Mouse (Mus musculus) brown adipose tissue, adult 24 weeks (tissue): ENCODE results near the gene Afg1l. TPM values are rescaled to one million over a fixed set of nuclear protein-coding genes. Genes with fewer than 3 reads are reported as not detected.
A peak's percentile ranks its signal among the peaks of the same experiment; 100 is the strongest.

Source experiments
- H3K27ac ChIP-seq: fragments of 200-500 bp; replicated peaks from 2 replicates; pipeline ENCODE4 v1.5.1; 2012; ENCODE audit warnings: low read depth, mild to moderate bottlenecking, low read length
- H3K4me1 ChIP-seq: fragments of 200-500 bp; 2 replicates; pipeline ENCODE4 v1.6.1; 2012; ENCODE audit warnings: low read length, mixed read lengths; ENCODE audit not compliant: control insufficient read depth, insufficient read depth, insufficient read length
- H3K4me3 ChIP-seq: fragments of 200-500 bp; 2 replicates; pipeline ENCODE4 v1.5.1; 2012; ENCODE audit warnings: low read depth, mild to moderate bottlenecking, low read length, moderate library complexity; ENCODE audit not compliant: insufficient read depth
- polyA plus RNA-seq: library from polyadenylated mRNA; stranded (reverse); fragments of >200 nt; gene quantifications from 2 replicates; pipeline ENCODE4 v1.2.4, GENCODE M21; 2012; ENCODE audit not compliant: missing spikeins, insufficient read depth, insufficient read length

The Afg1l gene
- 90.6 and 104 TPM in 2 replicates for polyA plus RNA-seq

DNA sequence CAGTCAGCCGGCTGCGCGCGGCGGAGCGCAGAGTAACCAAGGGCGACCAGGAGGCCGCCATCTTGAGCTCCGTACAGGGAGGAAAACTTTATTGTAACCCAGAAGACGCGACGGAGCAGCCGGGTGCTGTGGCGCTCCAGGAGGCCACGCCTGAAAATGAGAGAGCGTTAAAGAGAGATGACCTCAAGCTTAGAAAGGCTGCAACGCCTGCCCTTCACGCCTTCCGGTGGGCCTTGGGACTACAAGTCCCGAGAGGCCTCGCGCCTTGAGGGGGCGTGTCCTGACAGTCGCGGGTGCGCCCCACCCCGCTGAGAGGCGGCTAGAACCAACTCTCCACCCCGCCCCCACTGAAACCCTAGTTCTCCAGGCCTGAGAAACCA, at the start of gene Afg1l:
Gene Afg1l (minus strand): TSS at position 225 of the 380 bp plus-strand sequence.
- peak within 1 kb of the TSS; percentile 95 for H3K27ac ChIP-seq

DNA sequence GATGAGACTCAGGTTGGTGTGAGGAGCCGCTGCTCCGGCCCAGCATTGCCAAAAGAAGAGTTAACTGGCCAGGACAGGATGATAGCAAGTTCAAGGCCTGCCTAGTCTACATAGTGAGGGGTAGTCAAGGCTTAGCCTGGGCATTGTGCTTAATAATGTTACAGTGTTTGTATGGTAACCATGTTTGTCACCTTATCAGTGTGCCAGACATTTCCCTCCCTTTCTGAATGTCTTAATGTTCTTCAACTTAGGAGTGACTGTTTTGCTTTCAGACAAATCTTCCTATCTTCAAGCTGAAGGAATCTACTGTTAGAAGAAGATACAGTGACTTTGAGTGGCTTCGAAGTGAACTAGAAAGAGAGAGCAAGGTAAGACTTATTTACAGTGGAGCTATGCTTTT, 47.3 kb upstream of the Afg1l start:
- Histone ChIP-seq H3K27ac (no peak overlapping the region), H3K4me1 (peaks cover 5% of the 10 kb centered on the region), H3K4me3 (no peak overlapping the region)

More for the DNA sequence above, at the start of gene Afg1l:
- peaks cover 12% of the 10 kb centered on the region for H3K4me1 ChIP-seq
- peak within 1 kb of the TSS; percentile 93 for H3K4me3 ChIP-seq

DNA sequence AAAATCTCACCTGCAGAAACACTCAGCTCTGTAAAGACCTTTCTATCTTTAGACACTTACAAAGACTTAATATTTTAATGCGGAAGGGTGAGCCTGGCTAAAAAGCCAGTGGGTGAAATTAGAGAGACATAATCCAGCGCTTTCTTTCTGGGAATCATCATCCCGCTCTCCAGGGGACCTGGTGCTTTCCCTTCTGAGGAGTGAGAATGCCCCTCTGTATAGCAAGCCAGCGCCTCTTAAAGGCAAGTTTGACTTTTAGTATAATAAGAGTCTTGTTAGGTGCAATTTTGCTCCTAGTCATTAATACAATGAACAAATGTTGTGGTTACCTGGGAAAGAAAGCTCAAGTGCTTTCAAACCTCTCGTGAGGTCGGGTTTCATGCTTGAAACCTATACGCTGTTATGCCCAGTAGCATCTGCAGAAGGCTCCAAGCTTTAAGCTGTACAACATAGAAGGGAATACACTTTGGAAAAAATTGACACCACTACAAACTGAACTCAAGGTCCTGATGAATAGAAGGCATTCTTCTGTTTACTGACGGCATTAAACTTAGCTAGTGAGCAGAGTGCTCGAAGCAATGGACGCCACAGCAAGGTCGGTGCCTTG, 45.3 kb upstream of the Afg1l start:
- Histone ChIP-seq H3K4me3 (no peak overlapping the region), H3K4me1 (peaks cover 7% of the 10 kb centered on the region), H3K27ac (no peak overlapping the region)

DNA sequence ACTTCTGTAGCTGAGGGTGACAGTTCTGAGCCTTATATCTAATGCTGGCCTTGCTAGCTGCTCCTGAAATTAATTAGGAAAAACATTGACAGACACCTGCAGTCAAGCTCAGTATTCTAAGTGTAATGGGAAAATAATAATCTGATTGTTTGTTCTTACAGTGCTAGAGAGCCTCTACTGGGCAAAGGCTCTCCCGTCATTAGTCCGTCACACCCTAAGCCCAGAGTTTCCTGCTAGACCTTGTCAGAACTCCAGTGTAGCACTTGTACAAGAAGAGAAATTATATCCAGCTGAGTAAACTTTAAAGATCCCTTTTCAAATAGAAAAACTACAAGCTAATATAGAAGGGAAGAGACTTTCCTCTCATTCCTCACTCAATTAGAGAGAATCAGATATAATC, 44.5 kb upstream of the Afg1l start:
- Histone ChIP-seq H3K4me1 (peaks cover 7% of the 10 kb centered on the region), H3K4me3 (no peak overlapping the region), H3K27ac (no peak overlapping the region)

DNA sequence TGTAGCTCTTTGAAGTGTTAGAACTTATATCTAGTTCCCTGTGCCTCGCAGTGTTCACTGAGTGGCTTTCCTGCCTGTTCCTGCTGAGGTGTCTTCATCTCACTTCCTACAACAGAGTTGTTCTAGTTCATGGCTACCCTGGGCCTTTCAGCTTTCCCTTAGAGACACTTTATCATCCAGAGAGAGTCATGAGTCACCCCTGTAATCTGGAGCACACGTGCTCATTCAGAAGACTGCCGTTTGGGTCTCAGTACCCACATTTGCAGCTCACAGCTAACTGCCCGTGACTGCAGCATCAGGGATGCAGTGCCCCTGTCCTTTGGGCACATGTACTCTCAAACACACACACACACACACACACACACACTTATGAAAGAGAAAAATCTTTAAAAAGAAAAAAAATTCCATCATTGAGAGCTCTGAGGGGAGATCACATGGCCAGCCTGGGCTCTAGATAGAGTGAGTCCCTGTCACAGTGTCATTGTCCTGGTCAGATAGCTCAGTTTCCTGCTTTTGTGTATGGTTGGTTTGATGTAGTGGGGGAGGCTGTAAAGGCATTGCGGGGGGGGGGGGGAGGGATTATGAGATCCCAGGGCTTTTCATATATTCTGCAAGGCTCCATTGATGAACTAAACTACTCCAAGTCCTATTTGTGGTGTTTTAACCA, 43.1 kb upstream of the Afg1l start:
- Histone ChIP-seq H3K4me3 (no peak overlapping the region), H3K27ac (peak overlapping the region; percentile 20)

DNA sequence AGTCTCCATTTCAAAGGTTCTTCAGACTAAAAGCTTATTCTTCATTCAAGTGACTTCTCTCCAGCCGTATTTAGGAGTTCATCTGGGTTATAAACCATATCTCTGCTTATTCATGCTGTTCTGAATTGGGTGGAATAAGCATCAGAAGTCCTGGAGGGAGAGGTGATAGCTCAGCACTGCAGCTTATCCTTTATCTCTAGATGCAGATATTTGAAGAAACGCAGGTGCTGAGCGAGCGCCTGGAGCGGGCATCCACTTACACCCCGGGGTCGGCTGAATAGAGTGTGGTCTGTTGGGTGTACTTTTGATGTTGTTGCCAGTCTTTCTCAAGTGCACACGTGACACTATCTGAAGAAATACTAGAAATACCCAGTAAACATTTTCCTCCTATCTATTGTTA, 40.0 kb upstream of the Afg1l start:
- Histone ChIP-seq H3K27ac (no peak overlapping the region), H3K4me3 (no peak overlapping the region), H3K4me1 (0 out of 2 replicates have a peak, but pooled peaks cover 4% of the 10 kb centered on the region)

More for the DNA sequence above, 43.1 kb upstream of the Afg1l start:
- H3K4me1 ChIP-seq = peaks cover 7% of the 10 kb centered on the region

DNA sequence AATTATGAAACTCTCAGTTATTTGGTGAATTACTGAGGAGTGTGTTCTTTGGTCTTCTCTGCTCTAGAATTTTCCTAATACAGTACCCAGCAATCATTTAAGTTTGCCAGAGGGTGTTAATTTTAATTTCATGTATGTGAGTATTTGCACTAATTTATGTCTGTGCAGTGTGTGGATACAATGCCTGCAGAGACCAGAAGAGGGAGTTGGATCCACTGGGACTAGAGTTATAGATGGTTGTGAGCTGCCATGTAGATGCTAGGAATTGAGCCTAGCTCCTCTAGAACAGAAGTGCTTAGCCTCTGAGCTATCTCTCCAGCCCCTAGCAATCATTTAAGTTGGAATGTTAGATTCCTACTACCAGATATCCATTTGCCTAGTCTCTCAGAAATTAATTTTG, 35.8 kb upstream of the Afg1l start:
- H3K27ac ChIP-seq = no peak overlapping the region
- H3K4me3 ChIP-seq = no peak overlapping the region

DNA sequence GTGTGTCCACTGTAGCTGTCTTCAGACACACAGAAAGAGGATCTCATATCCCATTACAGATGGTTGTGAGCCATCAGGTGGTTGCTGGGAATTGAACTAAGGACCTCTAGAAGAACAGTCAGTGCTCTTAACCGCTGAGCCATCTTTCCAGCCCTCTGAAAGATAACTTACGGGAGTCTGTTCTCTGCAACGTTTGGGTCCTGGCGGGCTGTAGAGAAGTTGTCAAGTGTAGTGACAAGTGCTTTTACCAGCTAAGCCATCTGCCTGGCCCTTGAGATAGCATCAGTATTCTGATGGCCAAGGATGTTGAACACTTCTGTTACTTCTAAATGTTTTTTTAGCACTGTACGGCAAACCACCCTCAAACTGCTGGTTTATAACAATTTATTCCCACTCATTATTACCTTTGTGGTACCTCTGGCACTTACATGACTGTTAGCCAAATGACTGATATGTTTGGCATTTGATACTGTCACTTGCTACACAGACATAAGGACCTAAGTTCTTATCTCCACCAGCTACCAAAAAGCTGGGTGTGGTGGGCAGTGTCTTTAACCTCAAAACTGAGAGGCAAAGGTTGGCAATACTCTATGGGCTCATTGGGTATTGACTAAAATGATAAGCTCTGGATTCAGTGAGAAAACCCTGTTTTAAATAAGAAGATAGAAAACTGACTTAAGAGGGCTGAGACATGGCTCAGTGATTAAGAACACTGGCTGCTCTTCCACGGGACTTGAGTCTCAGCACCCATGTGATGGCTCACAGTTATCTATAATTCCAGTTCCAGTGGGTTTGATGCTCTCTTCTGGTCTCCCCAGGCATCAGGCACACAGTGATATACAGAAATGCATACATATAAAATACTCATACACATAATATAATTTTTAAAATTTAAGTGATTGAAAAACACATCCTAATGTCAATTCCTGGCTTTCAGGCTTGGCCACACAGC, 33.1 kb upstream of the Afg1l start:
- Histone ChIP-seq H3K27ac (no peak overlapping the region), H3K4me1 (peaks cover 10% of the 10 kb centered on the region; the same call in 1 of the 2 replicates), H3K4me3 (no peak overlapping the region)

More for the DNA sequence above, 35.8 kb upstream of the Afg1l start:
- H3K4me1 ChIP-seq = peaks cover 4% of the 10 kb centered on the region; the same call in 1 of the 2 replicates

DNA sequence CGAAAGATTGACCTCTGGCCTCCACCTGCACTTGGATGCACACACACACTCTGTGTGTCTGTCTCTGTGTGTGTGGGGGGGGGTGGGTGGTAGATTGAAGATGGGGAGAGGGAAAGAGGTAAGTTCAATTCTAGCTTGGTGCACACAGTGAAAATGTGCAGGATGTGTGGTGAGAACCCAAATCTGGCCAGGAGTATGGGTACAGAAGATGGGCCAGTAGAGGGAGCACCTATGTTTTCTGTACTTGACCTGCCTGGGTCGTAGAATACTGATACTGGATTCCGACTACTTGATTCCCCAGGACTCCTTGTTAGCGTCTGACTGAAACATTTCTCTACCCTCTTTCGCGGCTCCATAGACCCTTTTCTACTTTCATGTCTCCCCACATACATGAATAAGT, 31.8 kb upstream of the Afg1l start:
- peaks cover 12% of the 10 kb centered on the region; the same call in 1 of the 2 replicates for H3K4me1 ChIP-seq
- no peak overlapping the region for H3K4me3 ChIP-seq
- no peak overlapping the region for H3K27ac ChIP-seq

DNA sequence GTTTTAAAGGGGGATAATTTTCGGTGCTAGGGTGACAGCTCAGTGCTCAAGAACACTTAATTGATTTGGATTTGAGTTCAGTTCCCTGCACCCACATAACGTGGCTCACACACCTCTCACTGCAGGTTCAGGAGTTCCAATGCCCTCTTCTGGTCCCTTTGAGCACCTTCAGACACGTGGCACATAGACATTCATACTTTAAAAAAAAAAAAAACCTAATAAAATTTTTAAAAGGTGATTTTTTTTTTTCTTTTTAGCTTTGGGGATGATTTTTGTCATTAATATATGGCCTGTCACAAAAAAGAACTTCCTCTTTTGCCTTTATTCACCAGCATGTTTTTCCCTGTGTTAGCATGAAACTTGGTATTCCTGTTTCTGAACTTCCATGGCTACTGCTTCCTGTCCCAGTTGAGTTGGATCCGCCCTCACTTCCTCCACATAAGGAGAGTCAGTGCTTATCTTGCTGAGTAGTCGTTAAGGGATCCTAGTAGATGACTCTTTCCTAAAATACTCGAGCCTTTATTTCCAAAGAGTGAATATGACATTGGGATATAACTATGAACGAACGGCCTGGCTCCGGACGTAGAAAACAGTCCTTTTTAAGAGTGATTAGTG, 25.8 kb upstream of the Afg1l start:
- Histone ChIP-seq H3K4me1 (peaks cover 12% of the 10 kb centered on the region; the same call in 1 of the 2 replicates), H3K27ac (peak overlapping the region; percentile 14; the same call in 1 of the 2 replicates), H3K4me3 (no peak overlapping the region)

- Histone ChIP-seq H3K4me1 (peaks cover 8% of the 10 kb centered on the region; the same call in 1 of the 2 replicates), H3K27ac (peak overlapping the region; percentile 91), H3K4me3 (peak overlapping the region; percentile 87)
Measured at GRCm38 (mm10) chr10:42502349-42503111, 24.2 kb upstream of the Afg1l start.

DNA sequence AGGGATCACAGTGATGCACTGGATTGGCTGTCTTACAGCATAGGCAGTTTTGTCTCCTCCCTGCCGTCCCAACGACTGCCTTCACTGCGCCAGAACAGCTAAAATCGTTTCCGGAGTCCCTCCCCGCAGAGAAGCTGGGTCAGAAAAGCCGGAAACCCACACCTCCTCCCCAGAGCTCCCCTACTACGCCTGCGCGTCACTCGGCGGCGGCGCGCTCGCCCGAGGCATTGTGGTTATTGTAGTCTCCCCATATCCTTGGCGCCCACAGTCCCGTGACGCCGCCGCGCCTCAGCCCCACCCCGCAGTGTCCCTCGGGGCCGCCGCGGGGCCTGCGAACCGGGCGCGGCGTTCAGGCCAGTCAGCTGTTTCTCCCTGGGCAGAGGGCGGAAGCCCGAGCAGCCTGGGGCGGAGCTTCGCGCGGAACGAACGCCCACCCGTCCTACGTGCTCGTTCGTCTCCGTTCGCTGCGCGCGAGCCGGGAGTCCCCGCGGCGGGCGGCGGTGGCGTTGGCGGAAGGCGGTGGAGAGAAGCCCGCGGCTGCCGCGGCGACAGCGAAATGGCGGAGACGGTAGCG, 23.5 kb upstream of the Afg1l start, which contains the start of gene Snx3:
Gene Snx3 (plus strand): TSS at position 256 of the 574 bp plus-strand sequence.
- H3K4me1 ChIP-seq = peaks cover 7% of the 10 kb centered on the region; the same call in 1 of the 2 replicates
- H3K27ac ChIP-seq = peak within 1 kb of the TSS; percentile 91
- peak within 1 kb of the TSS; percentile 87 for H3K4me3 ChIP-seq

- H3K4me1 ChIP-seq = peaks cover 4% of the 10 kb centered on the region; the same call in 1 of the 2 replicates
- peak overlapping the region; percentile 27; the same call in 1 of the 2 replicates for H3K4me3 ChIP-seq
- peak overlapping the region; percentile 55 for H3K27ac ChIP-seq
Measured at GRCm38 (mm10) chr10:42501161-42501560, 22.8 kb upstream of the Afg1l start.
